Mouse (Mus musculus): ENCODE measurements around the gene Aldh18a1.

GRCm38 (mm10) chr19:40588293-40588654, at the start of gene Aldh18a1:
- TF ChIP-seq CHD2 (IDR thresholded peaks at IDR 0.05; ENCODE audit: low read depth, low read length) (no peak), ZC3H11A (IDR thresholded peaks at IDR 0.05; ENCODE audit: borderline replicate concordance, low read depth, low read length) (no peak)

Data from ES-E14 (cell line).